Mouse (Mus musculus) left cerebral cortex, adult 2 months (tissue): ENCODE results near the gene Snx9. TPM values are rescaled to one million over a fixed set of nuclear protein-coding genes. Genes with fewer than 3 reads are reported as not detected.
A peak's percentile ranks its signal among the peaks of the same experiment; 100 is the strongest.

Experiments used
- DNase-seq, 2 experiments: peaks; one replicate each; pipeline ENCODE4 v3.0.0; 2021 to 2022; ENCODE audit warnings: low spot score in 2 of 2, mixed read lengths in 1 of 2; ENCODE audit errors: extremely low spot score in 1 of 2
- H3K27ac ChIP-seq: fragments of 200-600 bp; 2 replicates; pipeline ENCODE4 v1.8.1; 2022
- H3K4me3 ChIP-seq: fragments of 200-600 bp; 2 replicates; pipeline ENCODE4 v1.8.1; 2022
- CTCF ChIP-seq: fragments of 200-600 bp; IDR thresholded peaks from 2 replicates; pipeline ENCODE4 v1.8.1; 2022; ENCODE audit warnings: antibody characterized with exemption, mild to moderate bottlenecking, moderate library complexity
- intact Hi-C: fragments of 180-260 bp; cut with DNase I; formaldehyde crosslinking; loops from one replicate; pipeline ENCODE4 v1.15.1; 2025
- total RNA-seq, 2 experiments: library from RNA; stranded (reverse); gene quantifications; 2 replicates each; pipeline ENCODE4 v1.2.3; 2021

Gene Snx9
- total RNA-seq, 2 experiments from 2014 or later: 14.7 to 16.6 TPM

- no peak for DNase-seq
- Histone ChIP-seq H3K27ac (no peak overlapping the region), H3K4me3 (no peak overlapping the region)
- no peak for TF ChIP-seq CTCF
- intact Hi-C loops: no loop called here
Observed at GRCm38 (mm10) chr17:5800824-5801560, 40.1 kb upstream of the Snx9 start.

- intact Hi-C loops: no loop called here
- no peak for DNase-seq
- no peak for TF ChIP-seq CTCF
Observed at GRCm38 (mm10) chr17:5801761-5802655, 39.1 kb upstream of the Snx9 start.

GRCm38 (mm10) chr17:5802656-5802955 is 38.5 kb upstream of the Snx9 start:
- H3K4me3 ChIP-seq: no peak overlapping the region
- intact Hi-C loops: no loop called here
- TF ChIP-seq CTCF: no peak
- no peak for DNase-seq
- H3K27ac ChIP-seq: no peak overlapping the region

More at GRCm38 (mm10) chr17:5801761-5802655, 39.1 kb upstream of the Snx9 start:
- no peak overlapping the region for H3K27ac ChIP-seq
- no peak overlapping the region for H3K4me3 ChIP-seq

- no peak overlapping the region for H3K27ac ChIP-seq
- no peak overlapping the region for H3K4me3 ChIP-seq
- intact Hi-C loops: no loop called here
- no peak for DNase-seq
- no peak for TF ChIP-seq CTCF
Observed at GRCm38 (mm10) chr17:5803229-5804012, 37.7 kb upstream of the Snx9 start.

- no peak for DNase-seq
- Histone ChIP-seq H3K27ac (peak overlapping the region; percentile 26; the same call in 1 of the 2 replicates), H3K4me3 (no peak overlapping the region)
- intact Hi-C loops: no loop called here
- no peak for TF ChIP-seq CTCF
Observed at GRCm38 (mm10) chr17:5804370-5805150, 36.6 kb upstream of the Snx9 start.

- no peak for DNase-seq
- intact Hi-C loops: no loop called here
- no peak for TF ChIP-seq CTCF
- Histone ChIP-seq H3K27ac (0 out of 2 replicates have a peak overlapping the region, but pooled peaks have one; percentile 26), H3K4me3 (no peak overlapping the region)
Observed at GRCm38 (mm10) chr17:5805151-5805834, 35.8 kb upstream of the Snx9 start.

- Histone ChIP-seq H3K27ac (no peak overlapping the region), H3K4me3 (no peak overlapping the region)
- no peak for TF ChIP-seq CTCF
- intact Hi-C loops: no loop called here
- DNase-seq: no peak
Observed at GRCm38 (mm10) chr17:5805935-5806334, 35.2 kb upstream of the Snx9 start.

- intact Hi-C loops: no loop called here
- no peak for TF ChIP-seq CTCF
- no peak for DNase-seq
- H3K27ac ChIP-seq: no peak overlapping the region
- no peak overlapping the region for H3K4me3 ChIP-seq
Observed at GRCm38 (mm10) chr17:5806823-5807222, 34.3 kb upstream of the Snx9 start.

- TF ChIP-seq CTCF: no peak
- H3K4me3 ChIP-seq: no peak overlapping the region
- H3K27ac ChIP-seq: no peak overlapping the region
- no peak for DNase-seq
- intact Hi-C loops: no loop called here
Observed at GRCm38 (mm10) chr17:5807847-5808386, 33.2 kb upstream of the Snx9 start.

- no peak for DNase-seq
- H3K27ac ChIP-seq: no peak overlapping the region; the same call in 1 of the 2 replicates
- TF ChIP-seq CTCF: no peak
- intact Hi-C loops: no loop called here
- H3K4me3 ChIP-seq: no peak overlapping the region
Observed at GRCm38 (mm10) chr17:5813863-5814640, 27.1 kb upstream of the Snx9 start.
